Mouse (Mus musculus) layer of hippocampus, adult 18-20 months (tissue): ENCODE measurements around the gene Fbxw8. TPM values are rescaled to one million over a fixed set of nuclear protein-coding genes. Genes with fewer than 3 reads are reported as not detected.

Experiments used
- DNase-seq, 2 experiments: peaks; one replicate each; pipeline ENCODE4 v3.0.0; 2022; ENCODE audit warnings: low spot score in 2 of 2
- long read RNA-seq: library from polyadenylated mRNA; stranded (forward); transcript quantifications from one replicate; pipeline ENCODE4 v2.0.0, GENCODE M21; 2021
- total RNA-seq, 2 experiments: library from RNA; stranded (reverse); gene quantifications; 2 replicates each; pipeline ENCODE4 v1.2.3; 2021

The Fbxw8 gene
- 10 to 100 TPM; 34.4 to 34.7 TPM for total RNA-seq
- long read RNA-seq, full-length matches to known transcripts, result 57 of 77 reads
- long read RNA-seq, partial matches to known transcripts, result 9 of 77 reads
- long read RNA-seq, other reads (novel, unspliced or antisense), result 11 of 77 reads

GRCm38 (mm10) chr5:118154839-118155564 is at the start of gene Fbxw8:
TSS of gene Fbxw8 (minus strand) at chr5:118155464.
- DNase-seq, result peak; percentile 72 to 83

- no peak for DNase-seq
These were observed 49.6 kb upstream of the Fbxw8 start for GRCm38 (mm10) chr5:118204675-118205440.

GRCm38 (mm10) chr5:118199670-118200069 is 44.4 kb upstream of the Fbxw8 start:
- peak in 1 of 2 experiments; percentile 35 for DNase-seq

- peak; percentile 32 to 40 for DNase-seq
These were observed 42.2 kb upstream of the Fbxw8 start for GRCm38 (mm10) chr5:118197421-118197820.

GRCm38 (mm10) chr5:118192221-118192620 is 37.0 kb upstream of the Fbxw8 start:
- no peak for DNase-seq

- no peak for DNase-seq
These were observed 35.2 kb upstream of the Fbxw8 start for GRCm38 (mm10) chr5:118190491-118190890.

GRCm38 (mm10) chr5:118188356-118188755 is 33.1 kb upstream of the Fbxw8 start:
- no peak for DNase-seq

GRCm38 (mm10) chr5:118186903-118187633 is 31.8 kb upstream of the Fbxw8 start:
- DNase-seq, result no peak

GRCm38 (mm10) chr5:118177640-118178039 is 22.4 kb upstream of the Fbxw8 start:
- DNase-seq, result no peak

- no peak for DNase-seq
These were observed 19.9 kb upstream of the Fbxw8 start for GRCm38 (mm10) chr5:118175137-118175536.

GRCm38 (mm10) chr5:118174310-118175009 is 19.2 kb upstream of the Fbxw8 start:
- DNase-seq, result no peak

- DNase-seq, result no peak
These were observed 16.9 kb upstream of the Fbxw8 start for GRCm38 (mm10) chr5:118172078-118172723.

- peak; percentile 48 to 78 for DNase-seq
These were observed 16.4 kb upstream of the Fbxw8 start for GRCm38 (mm10) chr5:118171665-118172064.

GRCm38 (mm10) chr5:118170888-118171529 is 15.7 kb upstream of the Fbxw8 start:
- DNase-seq, result peak in 1 of 2 experiments; percentile 45

GRCm38 (mm10) chr5:118169222-118170221 is 14.3 kb upstream of the Fbxw8 start:
- DNase-seq, result peak in 1 of 2 experiments; percentile 36

- peak in 1 of 2 experiments; percentile 63 for DNase-seq
These were observed 12.3 kb upstream of the Fbxw8 start for GRCm38 (mm10) chr5:118167561-118167995.

GRCm38 (mm10) chr5:118165462-118165861 is 10.2 kb upstream of the Fbxw8 start:
- no peak for DNase-seq

GRCm38 (mm10) chr5:118164581-118164980 is 9.3 kb upstream of the Fbxw8 start, which contains the start of gene Hrk:
TSS of gene Hrk (plus strand) at chr5:118164648.
- DNase-seq, result no peak
